Mouse (Mus musculus) embryonic fibroblast, embryonic 13.5 days (primary cell): ENCODE results near the gene Prkaca.

Source experiments
- CTCF ChIP-seq: IDR thresholded peaks from 2 replicates; pipeline ENCODE4 v1.5.1; 2011; ENCODE audit warnings: mild to moderate bottlenecking, control low read depth, low read length, moderate library complexity, borderline replicate concordance; ENCODE audit not compliant: insufficient read depth
- POLR2A ChIP-seq: IDR thresholded peaks from 2 replicates; pipeline ENCODE4 v1.6.1; 2011; ENCODE audit warnings: low read depth, mild to moderate bottlenecking, control low read depth, low read length, moderate library complexity

- TF ChIP-seq CTCF (peak; percentile 51; the same call in 1 of the 2 replicates), POLR2A (no peak)
These were observed 3.4 kb downstream of the Prkaca start for GRCm38 (mm10) chr8:83976101-83976630.
